Comparison of ENCODE assay signal across 8 mouse cellular contexts in the genomic region with DNA sequence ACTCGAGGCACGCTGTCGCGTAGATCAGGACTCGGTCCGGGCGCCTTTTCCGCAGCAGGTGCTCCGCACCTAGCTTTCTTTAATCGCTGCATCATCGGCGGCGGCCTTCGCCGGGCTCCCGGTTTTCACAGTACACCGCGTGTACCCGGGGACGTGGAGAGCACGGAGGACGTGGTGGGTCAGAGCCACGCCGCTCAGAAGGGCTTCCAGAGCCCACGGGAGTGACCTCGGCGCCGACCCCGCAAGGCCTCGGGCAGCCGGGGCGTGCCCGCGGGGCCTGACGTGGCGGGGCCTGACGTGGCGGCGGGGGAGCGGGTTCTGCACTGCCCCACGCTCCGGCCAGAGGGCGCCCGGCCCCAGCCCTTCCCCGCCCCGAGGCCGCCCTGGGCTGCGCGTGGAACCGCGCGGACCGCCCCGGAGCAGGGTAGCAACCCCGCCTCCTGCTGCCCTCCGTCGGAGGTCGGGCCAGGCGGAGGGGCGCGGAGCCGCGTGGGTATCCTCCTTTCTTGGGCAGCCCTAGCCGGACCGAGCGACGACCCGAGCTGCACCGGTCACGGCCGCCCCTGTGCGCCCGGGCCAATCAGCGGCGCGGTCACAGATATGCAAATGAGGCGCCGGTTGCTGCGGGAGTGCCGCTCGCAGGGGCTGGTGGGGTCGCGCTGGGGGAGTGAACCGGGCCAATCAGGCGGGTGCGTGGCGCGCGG.
DNase-seq lines count a peak whose midpoint lies in the region; ATAC-seq and TF ChIP-seq lines count a peak whose summit lies in the region.

No protein-coding gene starts in this region.

- no peaks in the 10 kb centered on the region for H3K9me3 ChIP-seq in forebrain, embryonic 13.5 days (replicated peaks)
- H3K9me3 ChIP-seq in liver, embryonic 16.5 days (replicated peaks; ENCODE audit: control insufficient read depth, low read length), result no peaks in the 10 kb centered on the region
- no peaks in the 10 kb centered on the region for H3K9me3 ChIP-seq in neural tube, embryonic 12.5 days
- no peaks in the 10 kb centered on the region for H3K9me3 ChIP-seq in stomach, postnatal 0 days (ENCODE audit: control insufficient read depth, low read length)

- WGBS in forebrain, embryonic 13.5 days, result under 1% methylated on average over 62 of the region's 89 CpGs
- under 1% methylated on average over 83 of the region's 89 CpGs for WGBS in large intestine, adult 2 months
- under 1% methylated on average over 75 of the region's 89 CpGs for WGBS in liver, embryonic 16.5 days (ENCODE audit: insufficient replicate concordance)
- under 1% methylated on average over 85 of the region's 89 CpGs for WGBS in neural tube, embryonic 12.5 days
- under 1% methylated on average over 49 of the region's 89 CpGs for WGBS in stomach, postnatal 0 days

- peak overlapping the region; percentile 78 for H3K9ac ChIP-seq in forebrain, embryonic 13.5 days
- peak overlapping the region; percentile 74 for H3K9ac ChIP-seq in liver, embryonic 16.5 days (ENCODE audit: low read depth, low read length)
- peak overlapping the region; percentile 88 for H3K9ac ChIP-seq in neural tube, embryonic 12.5 days
- peak overlapping the region; percentile 84 for H3K9ac ChIP-seq in stomach, postnatal 0 days (ENCODE audit: low read length)

- 0 out of 2 replicates have a peak, but pooled peaks cover 2% of the 10 kb centered on the region for H3K27me3 ChIP-seq in forebrain, embryonic 13.5 days
- peaks cover 6% of the 10 kb centered on the region for H3K27me3 ChIP-seq in liver, embryonic 16.5 days (ENCODE audit: control insufficient read depth, insufficient read depth, low read depth, low read length)
- no peaks in the 10 kb centered on the region for H3K27me3 ChIP-seq in neural tube, embryonic 12.5 days (replicated peaks)
- H3K27me3 ChIP-seq in stomach, postnatal 0 days (ENCODE audit: control insufficient read depth, insufficient read depth, low read length), result no peaks in the 10 kb centered on the region

- H3K27ac ChIP-seq in forebrain, embryonic 13.5 days, result peak overlapping the region; percentile 66
- peak overlapping the region; percentile 83 for H3K27ac ChIP-seq in liver, embryonic 16.5 days (ENCODE audit: low read length)
- peak overlapping the region; percentile 70 for H3K27ac ChIP-seq in neural tube, embryonic 12.5 days
- H3K27ac ChIP-seq in stomach, postnatal 0 days (replicated peaks), result peak overlapping the region; percentile 94

- DNase-seq in ES-CJ7 (ENCODE audit: low read depth, low spot score), result peak; percentile 91
- peak; percentile 98 for DNase-seq in heart, postnatal 10 days
- DNase-seq in large intestine, adult 2 months (ENCODE audit: low read depth, low spot score), result peak; percentile 66
- peak; percentile 98 for DNase-seq in stomach, postnatal 0 days (ENCODE audit: low spot score)

- H3K36me3 ChIP-seq in forebrain, embryonic 13.5 days (ENCODE audit: poor library complexity, severe bottlenecking), result no peaks in the 10 kb centered on the region
- no peaks in the 10 kb centered on the region for H3K36me3 ChIP-seq in liver, embryonic 16.5 days (ENCODE audit: control insufficient read depth, insufficient read depth)
- H3K36me3 ChIP-seq in neural tube, embryonic 12.5 days, result no peaks in the 10 kb centered on the region
- H3K36me3 ChIP-seq in stomach, postnatal 0 days (ENCODE audit: control insufficient read depth, insufficient read depth, low read length), result no peaks in the 10 kb centered on the region

- no peak for TF ChIP-seq EP300 in stomach, postnatal 0 days (optimal IDR thresholded peaks at IDR 0.05)

- H3K4me1 ChIP-seq in forebrain, embryonic 13.5 days, result peaks cover 18% of the 10 kb centered on the region
- H3K4me1 ChIP-seq in liver, embryonic 16.5 days (ENCODE audit: control insufficient read depth, low read depth, low read length), result peaks cover 10% of the 10 kb centered on the region
- no peaks in the 10 kb centered on the region; the same call in 1 of the 2 replicates for H3K4me1 ChIP-seq in neural tube, embryonic 12.5 days
- no peaks in the 10 kb centered on the region for H3K4me1 ChIP-seq in stomach, postnatal 0 days (replicated peaks; ENCODE audit: control insufficient read depth, insufficient read depth)

- intact Hi-C loops in heart, postnatal 10 days (cut with DNase I), result loop anchor here (1.0 to 2.0 kb wide), 3 partner anchors 31 to 80 kb away; a partner anchor contains a TSS

- peak; percentile 63 for TF ChIP-seq CTCF in stomach, postnatal 0 days (IDR thresholded peaks at IDR 0.05; ENCODE audit: low read depth)

- peak overlapping the region; percentile 73 for H3K4me3 ChIP-seq in forebrain, embryonic 13.5 days
- peak overlapping the region; percentile 74 for H3K4me3 ChIP-seq in liver, embryonic 16.5 days (ENCODE audit: low read depth, low read length)
- H3K4me3 ChIP-seq in neural tube, embryonic 12.5 days, result peak overlapping the region; percentile 89
- peak overlapping the region; percentile 84 for H3K4me3 ChIP-seq in stomach, postnatal 0 days (ENCODE audit: low read depth, low read length)

- ATAC-seq in cerebellum, adult (ENCODE audit: insufficient number of reproducible peaks, low FRiP score, low TSS enrichment), result peak; percentile 93
- ATAC-seq in forebrain, embryonic 13.5 days, result peak; percentile 96
- ATAC-seq in liver, embryonic 16.5 days (ENCODE audit: low read depth), result peak; percentile 96
- ATAC-seq in neural tube, embryonic 12.5 days (ENCODE audit: low FRiP score, low read depth), result peak; percentile 95
- ATAC-seq in stomach, postnatal 0 days (ENCODE audit: low FRiP score, low TSS enrichment), result peak; percentile 98

- peak overlapping the region; percentile 95 for H3K4me2 ChIP-seq in forebrain, embryonic 13.5 days
- peak overlapping the region; percentile 97 for H3K4me2 ChIP-seq in liver, embryonic 16.5 days (ENCODE audit: low read depth, low read length)
- H3K4me2 ChIP-seq in neural tube, embryonic 12.5 days (replicated peaks), result peak overlapping the region; percentile 100
- H3K4me2 ChIP-seq in stomach, postnatal 0 days (replicated peaks; ENCODE audit: low read depth), result peak overlapping the region; percentile 94

Comparison
In these comparisons a context has a peak if more than half of its experiments do, and no peak if none do; other contexts are left out.
1. Peak in every context shown above with its lines: DNase-seq, ATAC-seq, H3K4me3 ChIP-seq and H3K27ac ChIP-seq.